Mouse (Mus musculus) ES-E14 (cell line): ENCODE data around the gene Gpam. TPM values are rescaled to one million over a fixed set of nuclear protein-coding genes. Genes with fewer than 3 reads are reported as not detected.

ENCODE experiments used
- DNase-seq: peaks from one replicate; pipeline ENCODE4 v3.0.0-alpha.2; 2013; ENCODE audit warnings: low read depth, low spot score
- H3K27ac ChIP-seq: 2 replicates; pipeline ENCODE4 v1.5.1; 2012; ENCODE audit warnings: low read depth, mild to moderate bottlenecking, low read length, moderate library complexity, mixed read lengths; ENCODE audit not compliant: poor library complexity, insufficient read depth, severe bottlenecking
- H3K36me3 ChIP-seq: 2 replicates; pipeline ENCODE4 v1.6.1; 2012; ENCODE audit warnings: mild to moderate bottlenecking, low read length, moderate library complexity, mixed read lengths; ENCODE audit not compliant: control insufficient read depth, poor library complexity, insufficient read depth, severe bottlenecking
- H3K4me1 ChIP-seq, 2 experiments: fragments of 150-350 bp in 1 of 2; sonication (generic) in 1 of 2; 2 replicates each; pipeline ENCODE4 v1.6.1; 2012; ENCODE audit warnings: low read length in 2 of 2, mild to moderate bottlenecking in 1 of 2, mixed read lengths in 1 of 2; ENCODE audit not compliant: control insufficient read depth in 2 of 2, insufficient read depth in 2 of 2, poor library complexity in 1 of 2
- H3K4me3 ChIP-seq, 2 experiments: fragments of 150-350 bp in 1 of 2; sonication (generic) in 1 of 2; 2 replicates each; pipeline ENCODE4 v1.5.1; 2012; ENCODE audit warnings: low read length in 2 of 2, low read depth in 1 of 2, mild to moderate bottlenecking in 1 of 2, mixed read lengths in 1 of 2; ENCODE audit not compliant: insufficient read depth in 1 of 2, poor library complexity in 1 of 2, severe bottlenecking in 1 of 2
- H3K9ac ChIP-seq: 2 replicates; pipeline ENCODE4 v1.6.1; 2012; ENCODE audit warnings: low read depth, mild to moderate bottlenecking, low read length, mixed read lengths; ENCODE audit not compliant: poor library complexity, insufficient read depth, severe bottlenecking
- H3K9me3 ChIP-seq: fragments of 150-350 bp; sonication (generic); 2 replicates; pipeline ENCODE4 v1.6.1; 2012; ENCODE audit warnings: low read depth, mild to moderate bottlenecking, low read length; ENCODE audit not compliant: control insufficient read depth, insufficient read depth
- CHD2 ChIP-seq: IDR thresholded peaks from 2 replicates; pipeline ENCODE4 v1.6.1; 2014; ENCODE audit warnings: mild to moderate bottlenecking, low read depth, low read length, inconsistent platforms
- HCFC1 ChIP-seq: IDR thresholded peaks from 2 replicates; pipeline ENCODE4 v1.6.1; 2012; ENCODE audit warnings: low read length, inconsistent platforms, borderline replicate concordance; ENCODE audit not compliant: insufficient read depth
- MAFK ChIP-seq: IDR thresholded peaks from 2 replicates; pipeline ENCODE4 v1.6.1; 2014; ENCODE audit warnings: mild to moderate bottlenecking, low read depth, low read length, inconsistent platforms; ENCODE audit not compliant: insufficient read depth
- ZC3H11A ChIP-seq: IDR thresholded peaks from 2 replicates; pipeline ENCODE4 v1.6.1; 2012; ENCODE audit warnings: low read depth, mild to moderate bottlenecking, inconsistent platforms, low read length, borderline replicate concordance
- ZNF384 ChIP-seq: IDR thresholded peaks from 2 replicates; pipeline ENCODE4 v1.6.1; 2012; ENCODE audit warnings: low read depth, low read length, inconsistent platforms
- in situ Hi-C, 2 experiments: fragments of 600-800 bp; cut with MboI; formaldehyde crosslinking; loops; one replicate each; pipeline ENCODE4 v1.15.1; 2025; ENCODE audit warnings: low sequenced_read_pairs in 2 of 2, inconsistent platforms in 1 of 2; ENCODE audit not compliant: unreplicated experiment in 2 of 2
- total RNA-seq: library from RNA; depleted of rRNA; stranded (reverse); fragments of 300-350 nt; gene quantifications from 2 replicates; pipeline ENCODE4 v1.2.3, GENCODE M21; 2012

The Gpam gene
- total RNA-seq, 1 experiment, result 16.6 TPM

- Histone ChIP-seq H3K9ac (peak overlapping the region; percentile 91), H3K27ac (0 out of 2 replicates have a peak overlapping the region, but pooled peaks have one; percentile 2), H3K4me3 (peak overlapping the region; percentile 83 to 92), H3K36me3 (peaks cover 2% of the 10 kb centered on the region; the same call in 1 of the 2 replicates), H3K9me3 (no peaks in the 10 kb centered on the region), H3K4me1 (no peaks in the 10 kb centered on the region)
- TF ChIP-seq HCFC1 (peak; percentile 85), ZNF384 (no peak)
- DNase-seq, result peak; percentile 59
- in situ Hi-C loops, result no loop called here
Observed at GRCm38 (mm10) chr19:55099184-55100160, 27.6 kb downstream of the Gpam start.

- Histone ChIP-seq H3K4me3 (peak overlapping the region; percentile 75 to 92), H3K36me3 (peaks cover 2% of the 10 kb centered on the region; the same call in 1 of the 2 replicates), H3K27ac (0 out of 2 replicates have a peak overlapping the region, but pooled peaks have one; percentile 2), H3K9ac (peak overlapping the region; percentile 91), H3K4me1 (no peaks in the 10 kb centered on the region), H3K9me3 (no peaks in the 10 kb centered on the region)
- in situ Hi-C loops, result no loop called here
- no peak for DNase-seq
- TF ChIP-seq MAFK, result no peak
- no peak for TF ChIP-seq HCFC1
- TF ChIP-seq ZNF384, result no peak
- no peak for TF ChIP-seq ZC3H11A
- no peak for TF ChIP-seq CHD2
Observed at GRCm38 (mm10) chr19:55098409-55099183, 28.4 kb downstream of the Gpam start.

GRCm38 (mm10) chr19:55097396-55097967, 29.6 kb downstream of the Gpam start:
- no peak overlapping the region for H3K9ac ChIP-seq
- in situ Hi-C loops, result no loop called here
- peaks cover 5% of the 10 kb centered on the region; the same call in 1 of the 2 replicates for H3K36me3 ChIP-seq
- H3K4me3 ChIP-seq, result no peak overlapping the region
- no peak overlapping the region for H3K27ac ChIP-seq
- TF ChIP-seq CHD2 (no peak), MAFK (no peak), ZNF384 (no peak), HCFC1 (no peak), ZC3H11A (no peak)
- H3K4me1 ChIP-seq, result no peaks in the 10 kb centered on the region
- no peaks in the 10 kb centered on the region for H3K9me3 ChIP-seq
- no peak for DNase-seq

GRCm38 (mm10) chr19:55096666-55097065, 30.4 kb downstream of the Gpam start:
- in situ Hi-C loops, result no loop called here

More at GRCm38 (mm10) chr19:55096666-55097065, 30.4 kb downstream of the Gpam start:
- Histone ChIP-seq H3K36me3 (peaks cover 5% of the 10 kb centered on the region; the same call in 1 of the 2 replicates), H3K9me3 (no peaks in the 10 kb centered on the region), H3K4me3 (no peak overlapping the region), H3K4me1 (no peaks in the 10 kb centered on the region), H3K9ac (no peak overlapping the region), H3K27ac (no peak overlapping the region)
- TF ChIP-seq ZC3H11A, result no peak
- no peak for TF ChIP-seq MAFK
- no peak for TF ChIP-seq HCFC1
- no peak for TF ChIP-seq CHD2
- no peak for TF ChIP-seq ZNF384
- no peak for DNase-seq
